Mouse (Mus musculus): ENCODE results near the gene Tbc1d24. TPM values are rescaled to one million over a fixed set of nuclear protein-coding genes. Genes with fewer than 3 reads are reported as not detected.

Tbc1d24 gene
- total and polyA plus RNA-seq, 3 experiments, result 4.2 to 6.6 (median 4.5) TPM

DNA sequence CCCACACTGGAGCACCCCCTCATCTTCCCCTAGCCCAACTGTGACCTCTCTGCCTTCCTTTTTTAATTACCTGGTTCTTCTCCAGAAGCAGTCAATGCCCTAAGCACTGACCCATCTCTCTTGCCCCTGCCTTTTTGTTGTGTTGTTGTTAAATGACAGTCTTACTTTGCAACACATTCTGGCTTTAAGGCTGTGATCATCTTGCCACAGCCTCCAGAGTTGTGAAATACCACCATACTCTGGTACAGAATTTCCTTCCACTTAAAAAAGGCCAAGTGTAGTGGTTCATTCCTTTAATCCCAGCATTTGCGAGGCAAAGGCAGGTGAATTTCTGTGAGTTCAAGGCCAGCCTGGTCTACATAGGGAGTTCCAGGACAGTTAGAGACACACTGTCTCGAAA, 14.4 kb downstream of the Tbc1d24 start:
- no peaks in the 10 kb centered on the region for H3K79me2 ChIP-seq (replicated peaks; ENCODE audit: control insufficient read depth, extremely low read depth, insufficient read depth, poor library complexity, severe bottlenecking)
- in situ Hi-C loops (cut with MboI; ENCODE audit: low pct_ligation_motif_present, low pct_unique_long_range_greater_than_20kb, low sequenced_read_pairs), result no loop called here
- H3K9ac ChIP-seq (ENCODE audit: insufficient read depth, low read depth), result no peak overlapping the region
- H3K4me3 ChIP-seq (replicated peaks in 1 of 3; ENCODE audit: low read depth in 2 of 3, low read length in 2 of 3, poor library complexity in 1 of 3), result no peak overlapping the region
- no peak overlapping the region for H3K4me2 ChIP-seq (ENCODE audit: insufficient read depth, low read depth, poor library complexity, severe bottlenecking)
- H3K4me1 ChIP-seq (ENCODE audit: control insufficient read depth in 1 of 2, insufficient read depth in 2 of 2), result peaks cover 10 to 35% of the 10 kb centered on the region in 2 experiments
- H3K27ac ChIP-seq (ENCODE audit: insufficient read depth, low read depth), result no peak overlapping the region
- H3K36me3 ChIP-seq (replicated peaks in 1 of 2; ENCODE audit: control insufficient read depth in 1 of 2, insufficient read depth in 1 of 2, low read length in 1 of 2), result peaks cover 0 to 26% of the 10 kb centered on the region in 2 experiments
- no peaks in the 10 kb centered on the region for H3K9me3 ChIP-seq (replicated peaks; ENCODE audit: low read length)
- dilution Hi-C loops (cut with MboI; ENCODE audit: extremely low pct_ligation_motif_present, extremely low pct_unique_long_range_greater_than_20kb, low sequenced_read_pairs), result no loop called here
- no peak for DNase-seq (ENCODE audit: extremely low read depth)
- H3K27me3 ChIP-seq (replicated peaks), result no peaks in the 10 kb centered on the region
- no peak for TF ChIP-seq USF1 (IDR thresholded peaks at IDR 0.05; ENCODE audit: low read depth, low read length)
- no peak for TF ChIP-seq E2F4 (IDR thresholded peaks at IDR 0.05; ENCODE audit: insufficient replicate concordance, low read depth, low read length)
- no peak for TF ChIP-seq SIN3A (IDR thresholded peaks at IDR 0.05; ENCODE audit: low read length)
- no peak for TF ChIP-seq KAT2A (IDR thresholded peaks at IDR 0.05; ENCODE audit: insufficient replicate concordance, low read length)
- no peak for TF ChIP-seq EP300 (IDR thresholded peaks at IDR 0.05; ENCODE audit: low read length)
- no peak for TF ChIP-seq CHD1 (IDR thresholded peaks at IDR 0.05; ENCODE audit: low read depth, low read length)
- TF ChIP-seq GABPA (IDR thresholded peaks at IDR 0.05; ENCODE audit: insufficient replicate concordance, low read depth, low read length), result no peak
- no peak for TF ChIP-seq JUND (conservative IDR thresholded peaks at IDR 0.05; ENCODE audit: low read depth, low read length)
- TF ChIP-seq POLR2A (IDR thresholded peaks at IDR 0.05; ENCODE audit: low read depth, low read length), result no peak
- TF ChIP-seq JUN (IDR thresholded peaks at IDR 0.05; ENCODE audit: insufficient read depth, low read depth, low read length), result no peak
- no peak for TF ChIP-seq UBTF (IDR thresholded peaks at IDR 0.05; ENCODE audit: low read depth, low read length)
- TF ChIP-seq MEF2A (IDR thresholded peaks at IDR 0.05; ENCODE audit: borderline replicate concordance, low read depth, low read length), result no peak
- no peak for TF ChIP-seq BHLHE40 (IDR thresholded peaks at IDR 0.05; ENCODE audit: low read depth, low read length)
- no peak for TF ChIP-seq SMC3 (IDR thresholded peaks at IDR 0.05; ENCODE audit: low read depth, low read length)
- no peak for TF ChIP-seq CTCF (conservative IDR thresholded peaks at IDR 0.05 in 1 of 2, IDR thresholded peaks at IDR 0.05 in 1 of 2; ENCODE audit: low read depth in 2 of 2, low read length in 2 of 2)
- TF ChIP-seq ETS1 (conservative IDR thresholded peaks at IDR 0.05; ENCODE audit: low read depth, low read length), result no peak

DNA sequence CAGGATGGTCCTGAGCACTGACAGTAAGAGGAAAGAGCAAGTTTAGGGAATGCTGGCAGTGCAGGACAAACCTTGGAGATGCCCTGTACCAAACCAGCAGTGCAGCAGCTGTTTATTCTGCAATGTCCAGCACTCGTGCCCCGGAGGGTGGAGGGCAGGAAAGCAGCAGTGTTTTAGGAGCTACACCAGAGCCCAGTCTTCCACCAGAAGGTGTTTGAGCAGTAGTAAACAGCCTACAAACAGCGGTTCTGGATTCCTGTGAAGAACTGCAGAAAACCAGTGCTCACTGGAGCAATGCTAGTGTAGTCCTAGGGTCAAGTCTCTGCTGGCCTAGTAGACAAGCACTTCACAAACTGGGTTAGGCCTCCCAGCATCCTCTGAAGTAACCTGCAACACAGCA, 31.1 kb downstream of the Tbc1d24 start:
- in situ Hi-C loops (cut with MboI; ENCODE audit: low pct_ligation_motif_present, low pct_unique_long_range_greater_than_20kb, low sequenced_read_pairs), result no loop called here
- Histone ChIP-seq H3K4me1 (ENCODE audit: control insufficient read depth in 1 of 2, insufficient read depth in 2 of 2) (peaks cover 13 to 37% of the 10 kb centered on the region in 2 experiments), H3K27me3 (replicated peaks) (no peaks in the 10 kb centered on the region), H3K36me3 (replicated peaks in 1 of 2; ENCODE audit: control insufficient read depth in 1 of 2, insufficient read depth in 1 of 2, low read length in 1 of 2) (peaks cover 0 to 2% of the 10 kb centered on the region in 2 experiments), H3K9ac (ENCODE audit: insufficient read depth, low read depth) (no peak overlapping the region), H3K79me2 (replicated peaks; ENCODE audit: control insufficient read depth, extremely low read depth, insufficient read depth, poor library complexity, severe bottlenecking) (no peaks in the 10 kb centered on the region), H3K4me2 (ENCODE audit: insufficient read depth, low read depth, poor library complexity, severe bottlenecking) (no peak overlapping the region), H3K4me3 (replicated peaks in 1 of 3; ENCODE audit: low read depth in 2 of 3, low read length in 2 of 3, poor library complexity in 1 of 3) (no peak overlapping the region), H3K27ac (ENCODE audit: insufficient read depth, low read depth) (no peak overlapping the region), H3K9me3 (replicated peaks; ENCODE audit: low read length) (no peaks in the 10 kb centered on the region)
- dilution Hi-C loops (cut with MboI; ENCODE audit: extremely low pct_ligation_motif_present, extremely low pct_unique_long_range_greater_than_20kb, low sequenced_read_pairs), result no loop called here
- TF ChIP-seq CTCF (conservative IDR thresholded peaks at IDR 0.05 in 1 of 2, IDR thresholded peaks at IDR 0.05 in 1 of 2; ENCODE audit: low read depth in 2 of 2, low read length in 2 of 2) (no peak), UBTF (IDR thresholded peaks at IDR 0.05; ENCODE audit: low read depth, low read length) (no peak), CHD2 (IDR thresholded peaks at IDR 0.05; ENCODE audit: low read length) (no peak), POLR2A (IDR thresholded peaks at IDR 0.05; ENCODE audit: low read depth, low read length) (no peak), RCOR1 (conservative IDR thresholded peaks at IDR 0.05; ENCODE audit: low read depth, low read length) (no peak), USF2 (conservative IDR thresholded peaks at IDR 0.05; ENCODE audit: low read depth, low read length) (no peak), BHLHE40 (IDR thresholded peaks at IDR 0.05; ENCODE audit: low read depth, low read length) (no peak), HCFC1 (IDR thresholded peaks at IDR 0.05; ENCODE audit: low read depth, low read length) (no peak), ZKSCAN1 (IDR thresholded peaks at IDR 0.05; ENCODE audit: borderline replicate concordance, low read depth, low read length) (no peak), SIN3A (IDR thresholded peaks at IDR 0.05; ENCODE audit: low read length) (no peak)
- no peak for DNase-seq (ENCODE audit: extremely low read depth)
